Comparison of ENCODE assay signal across 20 mouse cellular contexts in the genomic region with DNA sequence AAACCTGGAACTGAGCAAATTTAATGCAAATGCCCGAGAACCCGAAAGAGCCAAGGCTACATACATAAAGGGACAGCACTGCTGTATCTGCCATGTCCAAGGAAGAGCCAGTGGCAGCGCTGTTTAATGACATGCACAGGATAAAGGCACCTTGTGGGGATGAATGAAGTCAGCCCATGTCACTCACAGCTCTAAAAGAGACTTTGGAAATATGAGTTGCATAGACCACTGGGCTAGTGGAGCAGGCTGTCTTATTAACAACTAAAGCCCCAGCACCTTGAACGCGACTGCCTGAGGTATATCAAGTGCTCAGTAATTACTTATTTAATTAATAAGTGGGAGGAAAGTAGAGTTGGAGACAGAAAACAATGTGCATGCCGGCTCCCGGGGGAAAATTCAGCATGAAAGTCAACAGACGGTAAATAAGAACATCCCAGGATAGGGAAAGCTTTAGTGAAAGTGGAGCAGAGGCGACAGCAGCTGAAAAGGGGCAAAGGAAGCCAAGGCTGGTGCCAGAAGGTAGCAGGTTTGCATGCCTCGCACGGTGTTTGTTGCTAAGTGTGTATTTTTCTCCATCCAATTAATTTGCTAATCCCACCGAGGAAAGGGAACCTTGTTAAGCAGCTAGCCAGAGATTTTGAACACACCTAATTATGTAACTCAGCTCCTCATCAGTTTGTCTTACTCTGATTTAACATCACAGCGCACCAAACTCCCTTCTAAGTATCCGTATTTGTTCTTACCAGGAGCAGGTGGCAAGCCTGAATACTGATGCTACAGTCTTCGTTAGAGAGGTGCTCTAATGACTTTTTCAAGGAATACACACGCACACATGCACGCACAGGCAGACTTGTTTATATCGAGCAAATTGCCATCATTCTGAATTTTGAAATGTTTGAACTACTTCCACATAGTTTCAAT.
DNase-seq lines count a peak whose midpoint lies in the region; ATAC-seq and TF ChIP-seq lines count a peak whose summit lies in the region.
"Had no signal": no experiment of that assay in that cellular context is flagged by ENCODE, and none has a peak within 500 bp of the region (broad histone marks: within the 10 kb centered on the region; RNA-seq: fewer than 3 reads in every experiment).

No protein-coding gene starts in this region.

- no peaks in the 10 kb centered on the region for H3K36me3 ChIP-seq in midbrain, embryonic 12.5 days
- no peaks in the 10 kb centered on the region for H3K36me3 ChIP-seq in midbrain, postnatal 0 days (ENCODE audit: insufficient read depth, low read length)
- H3K36me3 ChIP-seq in forebrain, embryonic 13.5 days (ENCODE audit: poor library complexity, severe bottlenecking): no peaks in the 10 kb centered on the region
- no peaks in the 10 kb centered on the region for H3K36me3 ChIP-seq in hindbrain, embryonic 15.5 days
- H3K36me3 ChIP-seq: embryonic facial prominence, embryonic 13.5 days; neural tube, embryonic 12.5 days had no signal

- peak; percentile 75 for ATAC-seq in midbrain, embryonic 12.5 days (ENCODE audit: low FRiP score, low read depth)
- no peak for ATAC-seq in midbrain, postnatal 0 days (ENCODE audit: low FRiP score)
- peak; percentile 81 for ATAC-seq in forebrain, embryonic 13.5 days
- peak; percentile 54; the same call in 1 of the 2 replicates for ATAC-seq in hindbrain, embryonic 15.5 days (ENCODE audit: low FRiP score, low read depth)
- ATAC-seq: inflammation-experienced regulatory T-cells, adult 6 months; lung, postnatal 0 days had no signal

- H3K9ac ChIP-seq in midbrain, embryonic 12.5 days (replicated peaks): no peak overlapping the region
- no peak overlapping the region for H3K9ac ChIP-seq in midbrain, postnatal 0 days (replicated peaks; ENCODE audit: low read length, poor library complexity, severe bottlenecking)
- no peak overlapping the region for H3K9ac ChIP-seq in forebrain, embryonic 13.5 days
- no peak overlapping the region for H3K9ac ChIP-seq in hindbrain, embryonic 15.5 days
- H3K9ac ChIP-seq: embryonic facial prominence, embryonic 13.5 days; neural tube, embryonic 12.5 days had no signal

- 65% methylated on average over 18 of the region's 18 CpGs for WGBS in midbrain, embryonic 12.5 days
- 50% methylated on average over 18 of the region's 18 CpGs for WGBS in midbrain, postnatal 0 days
- WGBS in forebrain, embryonic 13.5 days: 31% methylated on average over 18 of the region's 18 CpGs
- 49% methylated on average over 18 of the region's 18 CpGs for WGBS in hindbrain, embryonic 15.5 days

- H3K4me3 ChIP-seq in midbrain, embryonic 12.5 days: no peak overlapping the region
- H3K4me3 ChIP-seq in midbrain, postnatal 0 days (ENCODE audit: low read depth, low read length): no peak overlapping the region
- H3K4me3 ChIP-seq in forebrain, embryonic 13.5 days: no peak overlapping the region
- H3K4me3 ChIP-seq in hindbrain, embryonic 15.5 days: no peak overlapping the region
- H3K4me3 ChIP-seq: embryonic facial prominence, embryonic 13.5 days; neural tube, embryonic 12.5 days had no signal

- no peaks in the 10 kb centered on the region for H3K9me3 ChIP-seq in midbrain, embryonic 12.5 days
- no peaks in the 10 kb centered on the region for H3K9me3 ChIP-seq in midbrain, postnatal 0 days (ENCODE audit: low read length)
- H3K9me3 ChIP-seq in forebrain, embryonic 13.5 days (replicated peaks): no peaks in the 10 kb centered on the region
- no peaks in the 10 kb centered on the region for H3K9me3 ChIP-seq in hindbrain, embryonic 15.5 days
- H3K9me3 ChIP-seq: embryonic facial prominence, embryonic 13.5 days; neural tube, embryonic 12.5 days had no signal

- intact Hi-C loops in heart, postnatal 25 days (cut with DNase I): no loop called here
- intact Hi-C loops in heart, postnatal 36 days (cut with DNase I): no loop called here

- no peak overlapping the region for H3K4me2 ChIP-seq in midbrain, embryonic 12.5 days (replicated peaks)
- no peak overlapping the region for H3K4me2 ChIP-seq in midbrain, postnatal 0 days (ENCODE audit: low read depth, low read length, poor library complexity, severe bottlenecking)
- peak overlapping the region; percentile 29 for H3K4me2 ChIP-seq in forebrain, embryonic 13.5 days
- H3K4me2 ChIP-seq in hindbrain, embryonic 15.5 days: no peak overlapping the region
- H3K4me2 ChIP-seq: embryonic facial prominence, embryonic 13.5 days; neural tube, embryonic 12.5 days had no signal

- no peaks in the 10 kb centered on the region for H3K27me3 ChIP-seq in midbrain, embryonic 12.5 days
- H3K27me3 ChIP-seq in midbrain, postnatal 0 days (ENCODE audit: insufficient read depth, low read length): no peaks in the 10 kb centered on the region
- no peaks in the 10 kb centered on the region for H3K27me3 ChIP-seq in forebrain, embryonic 13.5 days
- no peaks in the 10 kb centered on the region for H3K27me3 ChIP-seq in hindbrain, embryonic 15.5 days
- H3K27me3 ChIP-seq: embryonic facial prominence, embryonic 13.5 days; neural tube, embryonic 12.5 days had no signal

- TF ChIP-seq CTCF in midbrain, postnatal 0 days (IDR thresholded peaks at IDR 0.05): no peak

- no peak overlapping the region for H3K27ac ChIP-seq in midbrain, embryonic 12.5 days (replicated peaks)
- no peak overlapping the region for H3K27ac ChIP-seq in midbrain, postnatal 0 days (ENCODE audit: low read depth, low read length)
- peak overlapping the region; percentile 12; the same call in 1 of the 2 replicates for H3K27ac ChIP-seq in forebrain, embryonic 13.5 days
- H3K27ac ChIP-seq in hindbrain, embryonic 15.5 days (replicated peaks): no peak overlapping the region
- H3K27ac ChIP-seq: embryonic facial prominence, embryonic 13.5 days; neural tube, embryonic 12.5 days had no signal

- peaks cover 5% of the 10 kb centered on the region; the same call in 1 of the 2 replicates for H3K4me1 ChIP-seq in midbrain, embryonic 12.5 days
- H3K4me1 ChIP-seq in midbrain, postnatal 0 days (ENCODE audit: insufficient read depth, low read length): no peaks in the 10 kb centered on the region
- peaks cover 9% of the 10 kb centered on the region for H3K4me1 ChIP-seq in forebrain, embryonic 13.5 days
- H3K4me1 ChIP-seq in hindbrain, embryonic 15.5 days (replicated peaks): 0 out of 2 replicates have a peak, but pooled peaks cover 3% of the 10 kb centered on the region
- H3K4me1 ChIP-seq: neural tube, embryonic 12.5 days had no signal

- DNase-seq in midbrain, postnatal 0 days (ENCODE audit: low spot score): no peak
- no peak for DNase-seq in heart, postnatal 25 days (ENCODE audit: low spot score)
- no peak for DNase-seq in heart, postnatal 36 days
- DNase-seq in adrenal gland, postnatal 14 days: no peak
- DNase-seq: cerebellum, adult 9-11 months; gastrocnemius, postnatal 36 days; kidney, adult 2 months; kidney, postnatal 10 days; left cerebral cortex, postnatal 4 days; liver; right cerebral cortex, postnatal 14 days; thymus, adult 18-20 months; thymus, postnatal 4 days had no signal
